Mouse (Mus musculus): ENCODE measurements around the gene Hoxb6.

- TF ChIP-seq POLR2A (IDR thresholded peaks at IDR 0.05; ENCODE audit: low read depth, low read length) (no peak), CTCF (IDR thresholded peaks at IDR 0.05; ENCODE audit: extremely low read depth, insufficient read length, insufficient replicate concordance, low read depth, low read length) (no peak)
These were observed 41.1 kb downstream of the Hoxb6 start for GRCm38 (mm10) chr11:96333241-96334001.

Measured in small intestine, adult 2 months (tissue).